Mouse (Mus musculus) lung, embryonic 14.5 days (tissue): ENCODE measurements around the gene Plrg1. TPM values are rescaled to one million over a fixed set of nuclear protein-coding genes. Genes with fewer than 3 reads are reported as not detected.

Experiments used
- ATAC-seq: fragments of 200-750 bp; cut with Nextera tagmentation; 2 replicates; pipeline ENCODE4 v1.8.0; 2017; ENCODE audit warnings: mild to moderate bottlenecking, moderate TSS enrichment, moderate library complexity; ENCODE audit not compliant: insufficient read depth
- DNase-seq: peaks from one replicate; pipeline ENCODE4 v3.0.0-alpha.2; 2015
- H3K27ac ChIP-seq: fragments of 300-500 bp; sonication (generic); 2 replicates; pipeline ENCODE4 v1.5.1; 2014; ENCODE audit warnings: low read depth, mild to moderate bottlenecking, moderate library complexity
- H3K27me3 ChIP-seq: fragments of 300-500 bp; sonication (generic); 2 replicates; pipeline ENCODE4 v1.6.1; 2014; ENCODE audit warnings: low read length, control low read depth; ENCODE audit not compliant: insufficient read depth
- H3K36me3 ChIP-seq: fragments of 300-500 bp; sonication (generic); 2 replicates; pipeline ENCODE4 v1.6.1; 2014; ENCODE audit warnings: control low read depth; ENCODE audit not compliant: insufficient read depth
- H3K4me1 ChIP-seq: fragments of 300-500 bp; sonication (generic); 2 replicates; pipeline ENCODE4 v1.6.1; 2014; ENCODE audit warnings: antibody characterized with exemption, control low read depth; ENCODE audit not compliant: insufficient read depth
- H3K4me2 ChIP-seq: fragments of 300-500 bp; sonication (generic); 2 replicates; pipeline ENCODE4 v1.6.1; 2014; ENCODE audit warnings: mild to moderate bottlenecking
- H3K4me3 ChIP-seq: fragments of 300-500 bp; sonication (generic); 2 replicates; pipeline ENCODE4 v1.5.1; 2014; ENCODE audit warnings: low read depth, low read length
- H3K9ac ChIP-seq: fragments of 300-500 bp; sonication (generic); 2 replicates; pipeline ENCODE4 v1.6.1; 2014
- H3K9me3 ChIP-seq: fragments of 300-500 bp; sonication (generic); 2 replicates; pipeline ENCODE4 v1.6.1; 2016; ENCODE audit warnings: low read depth, low read length, control low read depth
- CTCF ChIP-seq: IDR thresholded peaks from 2 replicates; pipeline ENCODE4 v1.5.1; 2016; ENCODE audit warnings: antibody characterized with exemption, low read depth
- WGBS: fragments of 180-500 bp; shearing (Covaris S2); extraction: QIAGEN DNeasy Blood & Tissue Kit; methylation state at CpG from one replicate; pipeline ENCODE4 v1.1.7; 2014; 5-methylcytosine and 5-hydroxymethylcytosine counted together
- polyA plus RNA-seq: library from polyadenylated mRNA; unstranded; fragments of >200 nt; fragmentation: Nextera tagmentation; extraction: Ambion mirVana; gene quantifications from 2 replicates; pipeline ENCODE4 v1.2.1, GENCODE M21; 2014

Plrg1 gene
- polyA plus RNA-seq, 1 experiment from 2014 or later: 114 TPM

DNA sequence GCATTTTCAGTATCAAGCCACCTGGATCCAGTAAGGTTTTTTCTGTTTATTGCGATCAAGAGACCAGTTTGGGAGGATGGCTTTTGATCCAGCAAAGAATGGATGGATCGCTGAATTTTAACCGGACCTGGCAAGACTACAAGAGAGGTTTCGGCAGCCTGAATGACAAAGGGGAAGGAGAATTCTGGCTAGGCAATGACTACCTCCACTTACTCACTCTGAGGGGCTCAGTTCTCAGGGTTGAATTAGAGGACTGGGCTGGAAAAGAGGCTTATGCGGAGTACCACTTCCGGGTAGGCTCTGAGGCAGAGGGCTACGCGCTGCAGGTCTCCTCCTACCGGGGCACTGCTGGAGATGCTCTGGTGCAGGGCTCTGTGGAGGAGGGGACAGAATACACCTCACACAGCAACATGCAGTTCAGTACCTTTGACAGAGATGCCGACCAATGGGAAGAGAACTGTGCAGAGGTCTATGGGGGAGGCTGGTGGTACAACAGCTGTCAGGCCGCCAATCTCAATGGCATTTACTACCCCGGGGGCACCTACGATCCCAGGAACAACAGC is 22.5 kb upstream of the Plrg1 start:
- Histone ChIP-seq H3K9ac (no peak overlapping the region), H3K27me3 (no peaks in the 10 kb centered on the region; the same call in 1 of the 2 replicates), H3K4me2 (no peak overlapping the region), H3K4me1 (no peaks in the 10 kb centered on the region), H3K4me3 (no peak overlapping the region), H3K36me3 (no peaks in the 10 kb centered on the region), H3K9me3 (no peaks in the 10 kb centered on the region), H3K27ac (no peak overlapping the region)
- no peak for TF ChIP-seq CTCF
- 57% methylated on average over 13 of the region's 13 CpGs for WGBS
- ATAC-seq (no peak), DNase-seq (no peak)

DNA sequence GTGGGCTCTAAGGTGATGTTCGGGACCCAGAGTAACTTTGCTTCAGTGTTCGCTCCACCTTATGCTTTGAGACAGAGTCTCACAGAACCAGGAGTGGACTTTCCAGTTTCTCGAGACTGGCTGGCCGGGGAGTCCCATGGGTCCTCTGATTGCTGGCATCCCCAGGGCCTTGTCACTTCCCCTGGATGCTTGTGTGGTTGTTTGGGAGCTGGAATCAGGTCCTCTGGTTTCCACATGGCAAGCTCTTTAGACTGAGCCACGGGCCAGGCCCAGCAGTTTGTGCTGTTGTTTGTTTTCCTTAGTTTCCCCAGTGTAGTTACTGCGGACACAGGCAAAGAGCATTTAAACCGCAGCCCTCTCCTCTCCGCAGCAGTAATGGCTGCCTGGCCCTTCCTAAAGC is 21.5 kb upstream of the Plrg1 start:
- H3K9ac ChIP-seq: no peak overlapping the region
- H3K4me1 ChIP-seq: no peaks in the 10 kb centered on the region
- no peak overlapping the region for H3K4me2 ChIP-seq
- no peak for TF ChIP-seq CTCF
- H3K4me3 ChIP-seq: no peak overlapping the region
- H3K9me3 ChIP-seq: no peaks in the 10 kb centered on the region
- no peak overlapping the region for H3K27ac ChIP-seq
- H3K36me3 ChIP-seq: no peaks in the 10 kb centered on the region
- WGBS: 73% methylated on average over 8 of the region's 8 CpGs
- ATAC-seq: no peak
- no peak for DNase-seq
- no peaks in the 10 kb centered on the region; the same call in 1 of the 2 replicates for H3K27me3 ChIP-seq

DNA sequence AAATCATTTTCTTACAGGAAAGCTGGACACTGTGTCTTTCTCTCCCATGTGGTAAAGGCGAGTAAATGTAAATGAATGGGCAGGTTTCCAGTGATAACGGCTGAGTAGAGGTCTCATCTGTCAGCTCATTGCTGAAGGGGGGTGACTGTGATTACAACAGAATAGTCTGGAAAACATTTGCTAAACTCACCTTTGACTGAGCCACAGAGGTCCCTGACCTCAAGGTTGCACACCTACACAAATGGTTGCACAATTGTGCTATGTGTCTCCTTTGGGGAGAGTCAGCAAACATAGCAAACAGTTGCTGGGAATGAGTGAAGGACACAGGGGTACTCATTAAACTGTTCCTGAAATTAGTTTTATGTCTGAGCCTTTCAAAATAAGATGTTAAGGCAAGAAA is 16.5 kb upstream of the Plrg1 start:
- no peaks in the 10 kb centered on the region for H3K9me3 ChIP-seq
- 59% methylated on average over 2 of the region's 2 CpGs for whole genome bisulfite sequencing
- no peak overlapping the region for H3K27ac ChIP-seq
- no peaks in the 10 kb centered on the region for H3K36me3 ChIP-seq
- DNase-seq (no peak), ATAC-seq (no peak)
- H3K4me2 ChIP-seq: no peak overlapping the region
- no peaks in the 10 kb centered on the region for H3K4me1 ChIP-seq
- no peaks in the 10 kb centered on the region for H3K27me3 ChIP-seq
- no peak overlapping the region for H3K9ac ChIP-seq
- no peak overlapping the region for H3K4me3 ChIP-seq
- no peak for TF ChIP-seq CTCF

DNA sequence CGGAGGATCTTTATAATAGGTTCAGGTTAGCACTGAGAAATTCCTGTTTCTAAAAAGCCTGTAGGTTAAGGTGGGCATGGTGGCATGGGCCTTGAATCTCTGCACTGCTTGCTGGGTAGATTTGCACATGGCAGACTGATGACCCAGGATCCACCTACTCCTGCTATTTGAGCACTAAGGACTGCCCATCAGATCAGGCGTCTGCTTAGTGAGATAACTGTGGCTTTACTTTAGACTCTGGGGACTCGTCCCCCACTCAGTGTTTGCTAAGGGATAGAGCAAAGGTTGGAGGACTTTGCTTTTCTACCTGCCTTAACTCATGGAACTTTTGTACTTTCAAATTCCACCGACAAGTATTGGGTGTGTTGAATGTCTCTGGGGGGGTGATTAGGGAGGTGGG is 15.7 kb upstream of the Plrg1 start:
- TF ChIP-seq CTCF: no peak
- no peak for ATAC-seq
- no peak overlapping the region for H3K27ac ChIP-seq
- no peaks in the 10 kb centered on the region for H3K36me3 ChIP-seq
- no peak overlapping the region for H3K4me2 ChIP-seq
- no peaks in the 10 kb centered on the region for H3K4me1 ChIP-seq
- H3K27me3 ChIP-seq: no peaks in the 10 kb centered on the region
- H3K4me3 ChIP-seq: no peak overlapping the region
- no peaks in the 10 kb centered on the region for H3K9me3 ChIP-seq
- no peak overlapping the region for H3K9ac ChIP-seq
- no peak for DNase-seq
- WGBS: 56% methylated on average over 4 of the region's 4 CpGs

DNA sequence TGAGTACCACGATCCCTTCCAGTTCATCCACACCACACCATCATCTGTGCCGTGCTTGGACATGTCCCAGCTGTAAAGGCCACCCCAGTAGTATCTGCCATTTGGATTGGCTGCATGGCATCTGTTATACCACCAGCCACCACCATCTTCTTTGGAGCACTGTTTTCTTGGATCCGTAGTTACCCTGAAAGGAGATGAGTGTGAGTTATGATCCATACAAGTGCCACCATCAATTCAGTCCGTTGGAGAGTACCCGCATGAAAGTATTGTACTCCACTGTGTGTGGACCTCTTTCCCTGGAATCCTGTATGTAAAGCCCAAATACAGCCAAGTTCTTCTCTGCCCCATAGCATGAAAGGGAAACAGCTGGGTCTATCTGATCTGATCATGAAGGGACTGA is 12.9 kb upstream of the Plrg1 start:
- no peak overlapping the region for H3K4me2 ChIP-seq
- ATAC-seq (no peak), DNase-seq (no peak)
- H3K27me3 ChIP-seq: no peaks in the 10 kb centered on the region
- H3K4me3 ChIP-seq: no peak overlapping the region
- H3K4me1 ChIP-seq: no peaks in the 10 kb centered on the region
- H3K9me3 ChIP-seq: no peaks in the 10 kb centered on the region
- WGBS: 86% methylated on average over 5 of the region's 5 CpGs
- no peaks in the 10 kb centered on the region for H3K36me3 ChIP-seq
- TF ChIP-seq CTCF: no peak
- H3K27ac ChIP-seq: no peak overlapping the region
- H3K9ac ChIP-seq: no peak overlapping the region

DNA sequence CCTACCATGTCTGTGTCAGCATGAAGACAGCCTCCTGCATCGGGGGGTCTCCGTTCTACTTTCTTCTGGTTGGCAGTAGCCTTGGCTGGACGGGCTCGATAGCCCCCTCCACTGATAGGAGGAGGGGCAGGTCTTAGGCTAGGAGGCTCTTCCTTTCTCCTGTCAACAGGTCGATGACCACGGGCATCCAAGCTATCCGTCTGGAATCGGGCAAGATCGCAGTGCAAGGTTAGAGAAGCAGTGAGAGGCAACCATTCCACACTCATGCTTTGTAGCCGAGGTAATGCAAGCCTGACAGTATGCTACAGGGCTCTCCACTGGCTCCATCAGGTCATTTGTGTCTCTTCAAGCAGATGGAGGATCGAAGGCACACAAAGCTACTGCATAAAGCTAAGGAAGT is 8.7 kb upstream of the Plrg1 start:
- no peaks in the 10 kb centered on the region for H3K36me3 ChIP-seq
- no peak for TF ChIP-seq CTCF

DNA sequence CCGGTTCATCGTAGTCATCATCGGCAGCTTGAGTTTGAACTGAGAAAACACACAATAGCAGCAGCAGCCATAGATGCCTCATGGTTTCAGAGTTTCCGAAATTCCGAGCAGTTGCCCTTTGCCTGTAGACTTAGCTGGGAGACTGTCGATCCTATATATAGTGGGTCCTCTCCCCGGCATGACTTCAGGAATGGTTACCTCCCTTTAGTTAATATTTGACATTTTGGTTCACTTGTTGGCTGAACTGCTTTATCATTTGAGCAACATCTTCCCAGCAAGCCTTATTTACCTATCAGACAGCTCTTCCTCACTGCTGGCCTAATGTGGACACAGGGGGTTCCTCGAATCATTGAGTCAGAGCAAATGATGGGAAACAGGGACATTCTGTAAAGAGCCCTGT is 5.6 kb upstream of the Plrg1 start, which contains the start of gene Fgb:
Gene Fgb (minus strand): TSS at position 184 of the 400 bp plus-strand sequence.
- Histone ChIP-seq H3K27me3 (no peaks in the 10 kb centered on the region), H3K27ac (no peak within 1 kb of the TSS), H3K9me3 (no peaks in the 10 kb centered on the region), H3K4me2 (no peak within 1 kb of the TSS), H3K4me3 (no peak within 1 kb of the TSS), H3K36me3 (no peaks in the 10 kb centered on the region), H3K4me1 (no peaks in the 10 kb centered on the region), H3K9ac (no peak within 1 kb of the TSS)
- 78% methylated on average over 8 of the region's 8 CpGs for WGBS
- ATAC-seq (no peak), DNase-seq (no peak)
- no peak for TF ChIP-seq CTCF

More for the DNA sequence above, 8.7 kb upstream of the Plrg1 start:
- H3K4me3 ChIP-seq: no peak overlapping the region
- no peaks in the 10 kb centered on the region for H3K4me1 ChIP-seq
- H3K4me2 ChIP-seq: no peak overlapping the region
- ATAC-seq (no peak), DNase-seq (no peak)
- 76% methylated on average over 11 of the region's 11 CpGs for WGBS
- H3K9me3 ChIP-seq: no peaks in the 10 kb centered on the region
- H3K27ac ChIP-seq: no peak overlapping the region
- no peaks in the 10 kb centered on the region for H3K27me3 ChIP-seq
- no peak overlapping the region for H3K9ac ChIP-seq

DNA sequence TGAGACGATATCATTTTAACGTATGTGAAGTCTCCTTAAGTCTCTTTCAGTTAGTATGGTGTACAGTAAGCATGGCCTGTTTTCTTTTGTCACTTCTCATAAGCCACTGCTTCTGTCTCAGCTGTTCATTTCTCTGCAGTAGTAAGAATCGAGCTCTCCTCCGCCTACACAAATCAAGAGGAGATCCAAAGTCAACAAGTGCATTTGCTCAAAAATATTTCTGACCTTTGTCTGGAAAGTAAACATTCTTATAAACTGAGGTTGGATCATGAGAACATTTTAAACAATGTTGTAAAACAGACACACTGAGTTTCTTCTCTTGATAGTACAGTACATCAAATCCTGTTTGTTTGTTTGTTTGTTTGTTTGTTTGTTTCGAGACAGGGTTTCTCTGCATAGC is 4.7 kb upstream of the Plrg1 start:
- Histone ChIP-seq H3K4me3 (no peak overlapping the region), H3K27me3 (no peaks in the 10 kb centered on the region), H3K4me1 (no peaks in the 10 kb centered on the region), H3K27ac (no peak overlapping the region), H3K36me3 (no peaks in the 10 kb centered on the region), H3K9ac (no peak overlapping the region), H3K4me2 (no peak overlapping the region), H3K9me3 (no peaks in the 10 kb centered on the region)
- DNase-seq (no peak), ATAC-seq (no peak)
- 63% methylated on average over 5 of the region's 5 CpGs for WGBS
- TF ChIP-seq CTCF: no peak
